Mouse (Mus musculus) telencephalon, adult 2 months (tissue): ENCODE measurements at regions not wholly inside any gene's neighbourhood (a gene's known extent, or its start where the extent isn't known, plus 50 kb on each side); places are given as distances from the start of the nearest gene placed in this dataset.

Source experiments
- DNase-seq: peaks from one replicate; pipeline ENCODE4 v3.0.0-alpha.2; 2011; ENCODE audit warnings: low read depth, low spot score

GRCm38 (mm10) chr3:80631391-80631790 lies 171.2 kb downstream of the Gria2 start:
- DNase-seq = no peak

GRCm38 (mm10) chr3:80610414-80610813 lies 192.2 kb downstream of the Gria2 start:
- DNase-seq = peak; percentile 40

DNA sequence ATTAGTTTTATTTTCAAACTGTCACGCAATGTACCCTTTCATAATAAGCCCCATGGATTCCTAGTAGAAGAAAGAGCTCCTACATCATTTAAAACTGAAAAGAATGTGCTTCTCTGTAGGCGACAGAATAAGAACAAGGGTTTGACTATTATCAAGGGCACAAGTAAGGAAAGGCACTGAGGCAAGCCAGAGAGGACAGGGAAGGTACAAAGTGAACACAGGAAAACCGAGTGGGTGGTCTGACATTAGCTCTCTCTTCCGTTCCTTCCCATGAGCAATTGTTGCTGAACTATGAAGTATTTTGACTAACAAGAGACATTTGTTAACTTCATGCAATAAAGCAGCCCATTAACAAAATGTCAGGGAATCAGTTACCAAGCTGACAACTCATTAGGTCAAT lies 194.2 kb downstream of the Gria2 start:
- peak; percentile 29 for DNase-seq

GRCm38 (mm10) chr3:80607809-80608208 lies 194.8 kb downstream of the Gria2 start:
- no peak for DNase-seq

DNA sequence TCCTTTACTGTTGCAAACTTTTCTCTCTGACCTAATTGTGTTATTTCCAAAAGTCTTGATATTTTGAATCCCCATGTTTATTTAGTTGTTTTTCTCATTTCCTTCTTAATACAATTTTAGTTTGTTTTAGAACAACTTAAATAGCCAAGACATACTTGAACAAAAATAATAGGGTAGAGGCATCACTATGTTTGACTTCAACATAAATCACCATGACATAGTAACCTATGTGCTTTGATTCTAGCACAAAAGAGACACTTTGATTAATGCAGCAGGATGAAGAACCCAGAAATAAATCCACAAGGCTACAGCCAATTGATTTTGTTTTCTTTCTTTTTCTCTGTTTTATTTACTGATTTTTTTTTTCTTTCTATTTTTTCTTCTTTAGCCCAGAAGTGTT lies 205.1 kb downstream of the Gria2 start:
- DNase-seq = no peak

DNA sequence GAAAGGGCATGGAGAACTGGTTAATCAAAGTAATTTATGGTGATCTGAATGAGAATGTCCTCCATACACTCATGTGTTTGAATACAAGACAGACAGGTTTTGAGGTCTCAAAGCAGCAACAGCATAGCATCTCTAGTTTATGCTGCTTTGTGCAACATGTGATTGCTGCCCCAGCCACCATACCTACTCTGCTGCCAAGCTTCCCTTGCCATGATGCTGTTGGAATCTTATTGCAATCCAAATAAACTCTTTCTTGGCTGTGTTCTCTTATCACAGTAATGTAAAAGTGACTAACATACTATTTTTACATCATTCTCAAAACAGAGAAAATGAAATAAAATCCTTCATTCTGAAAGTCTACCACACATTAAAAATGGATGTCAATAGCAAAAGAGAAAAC lies 235.1 kb downstream of the Gria2 start:
- DNase-seq = no peak

DNA sequence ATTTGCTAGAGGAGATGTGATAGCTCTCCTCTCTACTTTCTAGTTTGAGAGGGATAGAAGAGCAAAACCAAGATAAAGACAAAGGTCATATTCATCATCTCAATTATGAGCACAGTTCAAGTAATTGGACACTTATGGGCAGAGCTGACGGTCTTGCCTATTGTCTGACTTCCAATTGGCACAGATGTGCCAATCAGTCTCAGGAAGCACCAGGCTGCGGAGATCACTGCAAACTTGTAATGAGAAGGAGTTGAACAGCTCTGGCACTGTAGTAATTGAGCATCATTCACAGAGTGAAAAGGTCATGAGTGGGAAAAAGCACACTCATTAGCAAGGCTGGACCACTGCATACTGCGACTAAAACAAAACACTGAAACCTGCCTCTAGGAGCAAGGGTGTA lies 236.4 kb downstream of the Gria2 start:
- no peak for DNase-seq

DNA sequence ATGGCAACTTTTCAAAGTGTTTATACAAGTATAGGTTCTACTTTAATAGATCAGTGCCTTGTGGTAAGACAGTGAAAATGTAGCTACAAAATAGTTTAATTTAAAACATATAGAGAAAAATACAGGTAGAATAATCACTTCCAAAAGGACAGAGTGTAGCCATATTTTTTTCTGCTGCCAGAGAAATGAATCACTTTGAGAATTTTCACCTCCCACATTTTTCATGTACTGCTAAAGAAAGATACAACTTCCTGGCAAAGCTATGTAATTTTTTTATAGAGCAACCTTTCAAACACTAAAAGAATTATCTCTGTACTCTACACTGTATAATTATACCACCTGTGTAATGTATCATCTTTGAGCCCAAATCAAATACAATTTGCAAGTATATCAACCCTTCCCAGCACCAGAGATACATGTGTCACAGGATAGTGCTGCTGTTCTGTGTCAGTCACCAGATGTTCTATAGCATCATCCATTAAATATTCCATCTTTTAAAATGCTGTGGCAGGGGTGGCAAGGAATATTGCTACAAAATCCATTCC lies 256.4 kb downstream of the Gria2 start:
- DNase-seq = peak; percentile 89

DNA sequence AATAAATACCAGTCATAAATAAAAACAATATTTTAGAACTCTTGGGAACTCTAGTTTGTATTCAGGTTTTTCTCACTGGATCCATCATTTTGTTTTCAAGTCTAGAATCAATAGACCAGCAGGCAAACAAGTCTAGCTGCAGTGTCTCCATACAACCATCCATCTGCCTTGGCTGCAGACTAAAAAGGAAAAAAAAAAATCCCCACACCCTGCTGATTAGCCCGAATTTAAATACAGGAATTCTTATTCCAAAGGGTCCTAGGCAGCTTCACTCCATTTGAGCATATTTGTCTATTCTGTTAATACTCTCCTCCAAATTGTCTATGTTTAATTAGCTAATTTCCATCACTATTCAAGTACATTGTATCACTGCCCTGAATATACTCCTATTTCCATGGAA lies 258.9 kb downstream of the Gria2 start:
- no peak for DNase-seq

- peak; percentile 87 for DNase-seq
These were observed 261.3 kb downstream of the Gria2 start for GRCm38 (mm10) chr3:80541382-80541781.

GRCm38 (mm10) chr3:80533706-80534349 lies 268.8 kb downstream of the Gria2 start:
- DNase-seq = peak; percentile 96

DNA sequence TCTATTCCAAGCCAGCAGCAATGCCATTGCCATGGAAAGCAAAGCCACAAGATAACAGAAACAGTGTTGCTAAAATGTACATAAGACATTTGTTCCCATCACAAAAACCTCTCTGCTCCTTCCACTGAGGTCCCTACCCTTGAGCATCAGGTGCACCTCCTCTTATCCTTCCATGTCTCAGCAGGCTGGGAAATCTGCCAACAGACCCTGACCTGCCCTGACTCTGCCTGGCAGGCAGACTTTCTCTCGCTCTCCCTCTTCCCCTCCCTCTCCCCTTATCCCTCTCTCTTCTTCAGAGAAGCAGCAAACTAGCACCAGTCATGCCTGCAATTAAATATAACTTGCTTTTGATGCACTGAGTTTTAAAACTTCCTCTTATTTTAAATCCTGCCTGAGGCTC lies 288.6 kb downstream of the Gria2 start:
- DNase-seq = no peak

DNA sequence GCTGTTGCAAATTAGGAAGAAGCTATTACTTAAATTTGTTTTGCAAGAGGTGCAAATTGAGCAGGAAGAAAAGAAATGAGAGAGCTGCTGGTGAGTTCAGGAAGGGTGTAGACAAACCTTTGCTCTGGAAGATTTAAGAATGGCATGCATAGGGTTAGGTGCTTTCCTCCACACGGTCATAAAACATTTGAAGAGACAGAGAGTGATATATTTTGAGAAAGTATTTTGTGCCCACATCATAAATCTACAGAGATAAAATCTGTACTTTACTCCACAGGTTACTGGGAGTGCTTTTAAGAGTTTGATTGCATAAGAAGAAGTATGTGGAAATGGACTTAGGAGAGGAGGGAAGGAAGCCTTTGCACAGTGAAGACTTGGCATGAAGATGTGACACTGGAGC lies 293.4 kb downstream of the Gria2 start:
- DNase-seq = no peak

DNA sequence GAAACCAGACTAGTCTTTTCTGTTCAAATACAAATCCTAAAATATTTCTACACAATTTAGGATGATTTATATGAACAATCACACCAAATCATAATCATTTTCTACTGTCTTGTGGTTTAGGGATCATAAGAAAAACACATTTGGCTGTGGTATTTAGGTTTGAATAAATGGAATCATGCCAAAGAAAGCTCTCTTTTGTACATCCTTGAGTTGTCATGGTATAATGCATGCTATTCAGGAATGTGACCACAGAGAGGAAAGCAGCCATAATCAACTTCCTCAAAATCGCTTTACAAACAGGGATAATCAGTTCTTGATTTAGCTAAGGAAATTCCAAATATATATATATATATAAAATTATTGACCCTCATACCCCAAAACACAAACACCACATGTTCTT lies 295.9 kb downstream of the Gria2 start:
- no peak for DNase-seq

DNA sequence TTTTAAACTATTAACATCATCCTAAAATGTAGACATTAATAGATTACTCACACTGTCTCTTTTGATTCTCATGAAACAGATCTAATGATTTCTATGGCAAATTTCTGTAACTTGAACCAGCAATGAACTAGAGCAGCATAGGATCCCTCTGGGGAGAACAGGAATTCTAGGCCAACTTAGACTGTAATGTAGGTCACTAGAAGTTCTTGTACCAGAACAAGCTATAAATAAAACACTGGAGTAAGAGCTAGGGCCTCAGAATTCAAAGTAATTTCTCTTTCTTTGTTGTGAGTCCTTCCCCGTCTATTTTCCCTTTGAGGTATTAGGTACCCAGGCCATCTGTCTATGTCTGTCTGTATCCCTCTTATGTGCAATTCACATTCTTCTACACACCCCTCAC lies 301.5 kb downstream of the Gria2 start:
- peak; percentile 38 for DNase-seq

DNA sequence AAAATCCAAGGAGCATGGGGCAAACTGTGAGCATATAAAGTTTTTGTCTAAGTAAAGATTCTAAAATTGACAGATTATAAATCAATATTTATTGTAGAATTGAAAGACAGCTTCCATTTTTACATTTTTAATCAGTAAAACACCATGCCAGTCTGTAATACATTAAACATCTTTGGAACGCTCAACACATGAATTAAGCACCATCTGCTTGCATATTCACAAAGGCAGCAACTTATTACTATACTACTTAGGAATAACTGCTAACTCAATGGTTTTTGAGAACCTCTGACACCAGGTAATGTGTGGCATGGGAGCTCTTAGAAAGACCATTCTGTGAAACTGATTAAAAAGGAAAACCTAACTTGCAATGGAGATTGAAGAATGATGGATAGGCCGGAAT lies 306.1 kb downstream of the Gria2 start:
- DNase-seq = no peak

- DNase-seq = no peak
These were observed 318.3 kb downstream of the Gria2 start for GRCm38 (mm10) chr3:80484168-80484833.

DNA sequence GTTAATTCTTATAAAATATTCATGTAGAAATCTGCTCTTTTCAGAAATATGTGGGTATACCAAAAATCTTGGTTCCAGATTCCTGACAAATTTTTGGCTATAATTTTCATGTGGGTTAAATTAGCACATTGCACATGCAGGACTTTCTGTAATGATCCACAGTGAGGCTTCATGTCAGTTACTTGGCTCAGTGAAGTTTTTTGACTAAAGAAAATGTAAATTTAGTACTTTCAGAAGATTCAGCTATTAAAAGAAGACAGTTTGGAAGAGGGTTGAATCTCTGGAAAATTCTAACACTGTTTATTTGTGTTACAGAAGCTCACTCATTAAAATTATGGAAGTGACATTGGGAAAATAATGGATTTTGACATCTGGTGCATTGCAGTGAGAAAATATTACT lies 324.0 kb downstream of the Gria2 start:
- DNase-seq = peak; percentile 27

- no peak for DNase-seq
These were observed 328.9 kb downstream of the Gria2 start for GRCm38 (mm10) chr3:80473686-80474085.
